Mouse (Mus musculus) forebrain, embryonic 14.5 days (tissue): ENCODE measurements around the gene Timp1. TPM values are rescaled to one million over a fixed set of nuclear protein-coding genes. Genes with fewer than 3 reads are reported as not detected.

ENCODE experiments used
- ATAC-seq: fragments of 200-750 bp; cut with Nextera tagmentation; 2 replicates; pipeline ENCODE4 v1.8.0; 2017; ENCODE audit warnings: mild to moderate bottlenecking, moderate library complexity
- DNase-seq: peaks from one replicate; pipeline ENCODE4 v3.0.0-alpha.2; 2015; ENCODE audit warnings: low spot score
- H3K27ac ChIP-seq: fragments of 300-500 bp; sonication (generic); 2 replicates; pipeline ENCODE4 v1.5.1; 2014; ENCODE audit warnings: low read depth, mild to moderate bottlenecking, control low read depth, low read length, moderate library complexity
- H3K27me3 ChIP-seq: fragments of 300-500 bp; sonication (generic); replicated peaks from 2 replicates; pipeline ENCODE4 v1.6.1; 2014; ENCODE audit warnings: low read length, control low read depth, mixed read lengths; ENCODE audit not compliant: control insufficient read depth, insufficient read depth
- H3K36me3 ChIP-seq: fragments of 300-500 bp; sonication (generic); 2 replicates; pipeline ENCODE4 v1.6.1; 2014; ENCODE audit warnings: low read length, control low read depth; ENCODE audit not compliant: control insufficient read depth, insufficient read depth
- H3K4me1 ChIP-seq: fragments of 300-500 bp; sonication (generic); 2 replicates; pipeline ENCODE4 v1.6.1; 2014; ENCODE audit warnings: antibody characterized with exemption, low read length, control low read depth; ENCODE audit not compliant: control insufficient read depth, insufficient read depth
- H3K4me2 ChIP-seq: fragments of 300-500 bp; sonication (generic); 2 replicates; pipeline ENCODE4 v1.6.1; 2014; ENCODE audit warnings: mild to moderate bottlenecking, control low read depth, low read length
- H3K4me3 ChIP-seq: fragments of 300-500 bp; sonication (generic); 2 replicates; pipeline ENCODE4 v1.5.1; 2014; ENCODE audit warnings: low read depth, low read length, control low read depth
- H3K9ac ChIP-seq: fragments of 300-500 bp; sonication (generic); 2 replicates; pipeline ENCODE4 v1.6.1; 2014; ENCODE audit warnings: mild to moderate bottlenecking, low read length, control low read depth, moderate library complexity
- H3K9me3 ChIP-seq: fragments of 300-500 bp; sonication (generic); replicated peaks from 2 replicates; pipeline ENCODE4 v1.6.1; 2016; ENCODE audit warnings: low read length, control low read depth, mixed read lengths; ENCODE audit not compliant: control insufficient read depth
- WGBS: fragments of 180-500 bp; shearing (Covaris S2); extraction: QIAGEN DNeasy Blood & Tissue Kit; methylation state at CpG from one replicate; pipeline ENCODE4 v1.1.7; 2014; 5-methylcytosine and 5-hydroxymethylcytosine counted together
- polyA plus RNA-seq: library from polyadenylated mRNA; unstranded; fragments of >200 nt; fragmentation: Nextera tagmentation; extraction: Ambion mirVana; gene quantifications from 2 replicates; pipeline ENCODE4 v1.2.1, GENCODE M21; 2014

Gene Timp1
- polyA plus RNA-seq, 1 experiment from 2014 or later, result 4.4 TPM

DNA sequence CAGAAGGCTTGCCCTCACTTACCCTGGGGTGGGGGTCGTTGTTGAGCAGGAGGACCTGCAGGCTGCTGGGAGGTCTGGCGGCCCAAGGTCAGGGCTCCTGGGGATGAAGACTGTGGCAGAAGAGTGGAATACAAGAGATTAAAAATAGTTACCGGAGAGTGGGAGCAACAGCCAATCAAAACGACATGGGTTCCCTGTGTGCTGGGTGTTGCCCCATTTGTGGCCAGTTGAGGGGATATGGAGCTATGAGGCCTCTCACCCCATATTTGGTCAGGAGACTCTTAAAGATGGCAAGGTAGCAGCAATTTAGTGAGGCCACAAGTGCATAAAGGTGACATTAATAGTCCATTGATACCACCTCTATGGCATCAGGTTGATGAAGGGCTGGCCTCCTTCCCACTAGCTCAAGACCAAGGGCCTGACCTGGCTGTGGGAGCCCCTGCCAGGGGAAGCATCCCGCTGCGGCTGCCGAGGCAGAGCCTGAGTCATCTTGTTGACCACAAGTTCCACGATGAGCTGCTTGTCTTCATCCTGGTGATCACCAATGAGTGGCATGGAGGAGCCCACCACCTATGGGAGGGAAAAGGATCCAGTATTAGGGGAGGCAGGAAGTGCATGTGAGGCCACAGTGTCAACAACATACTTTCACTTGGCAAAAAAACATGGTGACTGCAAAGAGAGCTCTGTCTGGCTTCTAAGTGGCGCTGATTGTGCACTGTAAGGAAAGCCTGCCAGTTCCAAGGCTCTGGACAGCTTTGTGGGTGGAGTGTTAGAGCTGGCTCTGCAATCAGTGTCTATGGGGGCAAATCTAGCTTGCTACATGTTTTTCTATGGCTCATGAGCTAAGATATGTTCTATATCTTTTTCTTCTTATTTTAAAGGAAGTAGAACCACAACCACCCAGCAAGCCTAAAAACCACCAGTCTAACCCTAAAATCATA lies 6.5 kb upstream of the Timp1 start:
- ATAC-seq, result no peak

GRCm38 (mm10) chrX:20868091-20868490 lies 1.9 kb upstream of the Timp1 start:
- H3K36me3 ChIP-seq, result no peaks in the 10 kb centered on the region
- H3K9ac ChIP-seq, result no peak overlapping the region
- ATAC-seq (no peak), DNase-seq (no peak)
- H3K4me1 ChIP-seq, result no peaks in the 10 kb centered on the region
- 75% methylated on average over 4 of the region's 4 CpGs for WGBS
- H3K27me3 ChIP-seq, result no peaks in the 10 kb centered on the region
- no peak overlapping the region for H3K27ac ChIP-seq
- no peak overlapping the region for H3K4me3 ChIP-seq
- H3K4me2 ChIP-seq, result no peak overlapping the region
- no peaks in the 10 kb centered on the region for H3K9me3 ChIP-seq

More for the DNA sequence above, 6.5 kb upstream of the Timp1 start:
- no peak overlapping the region for H3K9ac ChIP-seq
- DNase-seq, result no peak
- H3K9me3 ChIP-seq, result no peaks in the 10 kb centered on the region
- H3K27me3 ChIP-seq, result no peaks in the 10 kb centered on the region
- H3K4me3 ChIP-seq, result no peak overlapping the region
- no peak overlapping the region for H3K27ac ChIP-seq
- 89% methylated on average over 9 of the region's 9 CpGs for WGBS
- H3K4me1 ChIP-seq, result no peaks in the 10 kb centered on the region
- H3K36me3 ChIP-seq, result 0 out of 2 replicates have a peak, but pooled peaks cover 5% of the 10 kb centered on the region
- H3K4me2 ChIP-seq, result no peak overlapping the region

GRCm38 (mm10) chrX:20869203-20869602 lies 763 bp upstream of the Timp1 start:
- H3K27ac ChIP-seq, result no peak overlapping the region
- H3K9me3 ChIP-seq, result no peaks in the 10 kb centered on the region
- WGBS, result 74% methylated on average over 1 of the region's 1 CpGs
- ATAC-seq (no peak), DNase-seq (no peak)
- no peaks in the 10 kb centered on the region for H3K36me3 ChIP-seq
- no peaks in the 10 kb centered on the region for H3K27me3 ChIP-seq
- no peaks in the 10 kb centered on the region for H3K4me1 ChIP-seq
- H3K4me2 ChIP-seq, result no peak overlapping the region
- H3K9ac ChIP-seq, result no peak overlapping the region
- H3K4me3 ChIP-seq, result no peak overlapping the region

DNA sequence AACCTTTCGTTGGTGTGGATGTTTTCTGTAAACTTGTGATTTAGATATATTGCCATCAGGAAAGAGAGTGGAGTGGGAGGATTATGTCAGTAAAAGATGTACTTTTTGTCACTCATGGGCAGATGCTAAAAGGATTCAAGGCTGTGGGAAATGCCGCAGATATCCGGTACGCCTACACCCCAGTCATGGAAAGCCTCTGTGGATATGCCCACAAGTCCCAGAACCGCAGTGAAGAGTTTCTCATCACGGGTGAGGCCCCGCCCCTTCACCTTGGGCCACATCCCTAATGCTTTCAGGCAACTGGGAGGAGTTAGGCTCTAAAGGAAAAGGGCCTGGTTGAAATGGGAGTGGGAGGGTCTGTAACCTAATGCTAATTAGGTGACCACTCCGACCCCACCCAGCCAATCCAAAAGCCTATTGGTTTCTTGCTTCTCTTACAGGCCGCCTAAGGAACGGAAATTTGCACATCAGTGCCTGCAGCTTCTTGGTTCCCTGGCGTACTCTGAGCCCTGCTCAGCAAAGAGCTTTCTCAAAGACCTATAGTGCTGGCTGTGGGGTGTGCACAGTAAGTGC lies 3.0 kb downstream of the Timp1 start:
- Histone ChIP-seq H3K9ac (no peak overlapping the region), H3K9me3 (no peaks in the 10 kb centered on the region), H3K4me3 (no peak overlapping the region), H3K27me3 (no peaks in the 10 kb centered on the region), H3K4me2 (no peak overlapping the region), H3K4me1 (no peaks in the 10 kb centered on the region), H3K27ac (no peak overlapping the region), H3K36me3 (no peaks in the 10 kb centered on the region)
- no peak for DNase-seq
- WGBS, result 40% methylated on average over 11 of the region's 11 CpGs
- ATAC-seq, result no peak

- 26% methylated on average over 3 of the region's 3 CpGs for WGBS
- Histone ChIP-seq H3K4me3 (no peak overlapping the region), H3K4me2 (no peak overlapping the region), H3K9me3 (no peaks in the 10 kb centered on the region), H3K4me1 (no peaks in the 10 kb centered on the region), H3K27me3 (no peaks in the 10 kb centered on the region), H3K9ac (no peak overlapping the region), H3K27ac (no peak overlapping the region), H3K36me3 (no peaks in the 10 kb centered on the region)
- DNase-seq (peak; percentile 16), ATAC-seq (no peak)
Observed at GRCm38 (mm10) chrX:20875241-20875640, 5.3 kb downstream of the Timp1 start.

- Histone ChIP-seq H3K4me1 (no peaks in the 10 kb centered on the region), H3K9ac (no peak overlapping the region), H3K36me3 (0 out of 2 replicates have a peak, but pooled peaks cover 2% of the 10 kb centered on the region), H3K4me2 (no peak overlapping the region), H3K4me3 (no peak overlapping the region), H3K9me3 (no peaks in the 10 kb centered on the region), H3K27ac (no peak overlapping the region), H3K27me3 (no peaks in the 10 kb centered on the region)
- ATAC-seq, result no peak
- WGBS, result 42% methylated on average over 3 of the region's 3 CpGs
- no peak for DNase-seq
Observed at GRCm38 (mm10) chrX:20910074-20910473, 40.1 kb downstream of the Timp1 start.

DNA sequence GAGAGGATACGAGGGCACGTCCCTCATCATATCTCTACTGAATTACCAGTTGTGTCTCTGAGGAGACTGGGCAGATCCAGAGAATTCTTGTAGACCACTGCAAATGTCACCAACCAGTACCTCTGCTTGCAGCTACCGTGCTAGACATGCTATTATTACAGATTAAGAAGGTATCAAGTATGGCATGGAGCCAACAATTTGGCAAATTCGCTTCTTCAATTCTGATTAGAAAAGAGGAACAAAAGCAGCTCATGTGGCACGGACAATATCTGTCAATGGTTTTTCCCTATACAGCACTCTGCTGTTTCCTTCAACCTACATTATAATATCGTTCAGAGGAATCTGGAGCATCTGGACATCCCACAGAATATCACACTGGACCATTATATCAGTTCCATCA lies 43.8 kb downstream of the Timp1 start:
- WGBS, result 82% methylated on average over 6 of the region's 6 CpGs
- Histone ChIP-seq H3K4me2 (no peak overlapping the region), H3K9ac (no peak overlapping the region), H3K27me3 (no peaks in the 10 kb centered on the region), H3K9me3 (no peaks in the 10 kb centered on the region), H3K4me3 (no peak overlapping the region), H3K27ac (no peak overlapping the region), H3K4me1 (no peaks in the 10 kb centered on the region), H3K36me3 (no peaks in the 10 kb centered on the region)
- ATAC-seq, result no peak
- no peak for DNase-seq

- Histone ChIP-seq H3K4me2 (no peak overlapping the region), H3K27me3 (no peaks in the 10 kb centered on the region), H3K9ac (no peak overlapping the region), H3K4me1 (no peaks in the 10 kb centered on the region), H3K27ac (no peak overlapping the region), H3K9me3 (no peaks in the 10 kb centered on the region), H3K36me3 (no peaks in the 10 kb centered on the region), H3K4me3 (no peak overlapping the region)
- DNase-seq, result no peak
- ATAC-seq, result no peak
Observed at GRCm38 (mm10) chrX:20915075-20915474, 45.1 kb downstream of the Timp1 start.

- Histone ChIP-seq H3K4me2 (peak overlapping the region; percentile 58), H3K27me3 (no peaks in the 10 kb centered on the region), H3K9ac (peak overlapping the region; percentile 67), H3K36me3 (no peaks in the 10 kb centered on the region), H3K9me3 (no peaks in the 10 kb centered on the region), H3K4me3 (peak overlapping the region; percentile 52), H3K27ac (peak overlapping the region; percentile 55), H3K4me1 (no peaks in the 10 kb centered on the region)
- 31% methylated on average over 45 of the region's 49 CpGs for WGBS
- DNase-seq (peak; percentile 2), ATAC-seq (peak; percentile 67)
Observed at GRCm38 (mm10) chrX:20920249-20920843, 50.4 kb downstream of the Timp1 start.
